Mouse (Mus musculus): ENCODE data around the gene Slc25a35. TPM values are rescaled to one million over a fixed set of nuclear protein-coding genes. Genes with fewer than 3 reads are reported as not detected.

The Slc25a35 gene
- polyA plus RNA-seq (2012), result 2.1 TPM in 2 replicates

GRCm38 (mm10) chr11:68967337-68968282 lies at the start of gene Slc25a35:
Gene Slc25a35, plus strand, starts transcription at chr11:68968131.

GRCm38 (mm10) chr11:68926981-68927380 lies 41.0 kb upstream of the Slc25a35 start, which contains the start of gene Odf4:
Gene Odf4, minus strand, starts transcription at chr11:68927081.

GRCm38 (mm10) chr11:68957308-68957707 lies 10.6 kb upstream of the Slc25a35 start, which contains the start of gene Arhgef15:
Gene Arhgef15, minus strand, starts transcription at chr11:68957480.

GRCm38 (mm10) chr11:68975085-68975484 lies 7.2 kb downstream of the Slc25a35 start, which contains the start of gene Rangrf:
Gene Rangrf, minus strand, starts transcription at chr11:68975185.

GRCm38 (mm10) chr11:69008182-69009121 lies 40.5 kb downstream of the Slc25a35 start, which contains the start of gene Pfas:
Gene Pfas, minus strand, starts transcription at chr11:69008460.

GRCm38 (mm10) chr11:69015644-69016441 lies 47.9 kb downstream of the Slc25a35 start, which contains the start of gene Ctc1:
Gene Ctc1, plus strand, starts transcription at chr11:69015911.

Other genes starting within 250 kb of the Slc25a35 start
- gene Ndel1, start 96.3 kb upstream of the Slc25a35 start, polyA plus RNA-seq (2012), result 45.0 and 50.0 TPM in 2 replicates
- 0.03 TPM in 2 replicates for gene Rnf222, start 79.6 kb upstream of the Slc25a35 start, polyA plus RNA-seq (2012)
- 275 and 292 TPM in 2 replicates for gene Rpl26, start 66.5 kb upstream of the Slc25a35 start, polyA plus RNA-seq (2012)
- not detected in 2 replicates for gene Odf4, start 41.0 kb upstream of the Slc25a35 start, polyA plus RNA-seq (2012)
- 0.56 and 0.79 TPM in 2 replicates for gene Arhgef15, start 10.7 kb upstream of the Slc25a35 start, polyA plus RNA-seq (2012)
- gene Rangrf, start 7.1 kb downstream of the Slc25a35 start, polyA plus RNA-seq (2012), result 15.6 and 17.3 TPM in 2 replicates
- gene Pfas, start 40.3 kb downstream of the Slc25a35 start, polyA plus RNA-seq (2012), result 25.3 and 36.6 TPM in 2 replicates
- 104 and 110 TPM in 2 replicates for gene Ctc1, start 47.8 kb downstream of the Slc25a35 start, polyA plus RNA-seq (2012)
- gene Aurkb, start 77.5 kb downstream of the Slc25a35 start, polyA plus RNA-seq (2012), result 93.3 and 166 TPM in 2 replicates
- 50.1 and 51.5 TPM in 2 replicates for gene Borcs6, start 91.6 kb downstream of the Slc25a35 start, polyA plus RNA-seq (2012)
- 63.6 and 71.5 TPM in 2 replicates for gene Tmem107, start 102.7 kb downstream of the Slc25a35 start, polyA plus RNA-seq (2012)
- 65.9 and 86.0 TPM in 2 replicates for gene Vamp2, start 120.4 kb downstream of the Slc25a35 start, polyA plus RNA-seq (2012)
- gene Per1, start 127.1 kb downstream of the Slc25a35 start, polyA plus RNA-seq (2012), result 120 and 156 TPM in 2 replicates
- gene Hes7, start 152.3 kb downstream of the Slc25a35 start, polyA plus RNA-seq (2012), result 2.9 and 3.1 TPM in 2 replicates
- 0.22 and 0.39 TPM in 2 replicates for gene 9130213A22Rik, start 154.5 kb downstream of the Slc25a35 start, polyA plus RNA-seq (2012)
- gene Aloxe3, start 157.8 kb downstream of the Slc25a35 start, polyA plus RNA-seq (2012), result not detected in 2 replicates
- not detected in 2 replicates for gene Alox12b, start 188.9 kb downstream of the Slc25a35 start, polyA plus RNA-seq (2012)
- gene Alox8, start 229.7 kb downstream of the Slc25a35 start, polyA plus RNA-seq (2012), result 0.02 and 0.43 TPM in 2 replicates